Mouse (Mus musculus): Measurements from ENCODE around the gene Dcp1a.

DNA sequence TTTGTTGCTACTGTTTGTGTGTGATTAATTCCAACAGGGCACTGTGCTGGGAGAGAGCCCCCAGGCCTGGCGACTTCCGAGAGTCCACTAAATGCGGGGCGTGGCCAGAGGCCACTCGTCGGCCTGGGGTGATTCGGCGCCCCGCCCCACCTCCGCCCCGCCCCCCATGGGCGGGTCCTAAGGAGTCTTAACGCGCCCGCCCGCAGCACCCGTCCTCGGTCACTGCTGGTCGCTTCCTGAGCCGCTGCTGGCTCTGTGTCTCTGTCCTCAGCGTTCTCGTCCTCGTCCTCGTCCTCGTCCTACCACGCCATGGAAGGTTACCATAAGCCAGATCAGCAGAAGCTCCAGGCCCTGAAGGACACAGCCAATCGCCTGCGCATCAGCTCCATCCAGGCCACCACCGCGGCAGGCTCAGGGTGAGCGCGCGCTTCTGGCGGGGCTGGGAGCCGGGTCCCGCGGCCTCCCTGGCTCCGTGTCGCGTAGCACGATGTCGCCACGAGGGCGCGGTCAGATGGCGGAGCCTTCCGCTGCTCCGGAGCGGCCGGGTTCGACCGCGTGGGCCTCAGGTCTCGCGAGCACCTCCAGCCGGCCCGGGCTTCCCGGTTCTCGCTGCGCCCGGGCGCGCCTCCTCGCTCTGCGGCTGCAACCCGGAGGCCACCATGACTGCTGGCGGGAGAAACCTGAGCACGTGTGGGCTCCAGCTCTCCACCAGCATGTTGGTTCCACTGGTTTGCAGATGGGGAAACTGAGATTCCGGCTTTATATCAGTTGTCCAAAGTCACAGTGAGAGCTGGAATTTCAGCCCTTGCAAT is 69.8 kb downstream of the Dcp1a start:
- no peak for TF ChIP-seq CTCF (IDR thresholded peaks at IDR 0.05; ENCODE audit: control insufficient read depth, insufficient read depth, insufficient read length)
- TF ChIP-seq USF1 (IDR thresholded peaks at IDR 0.05; ENCODE audit: low read depth): no peak
- TF ChIP-seq MYOD1 (IDR thresholded peaks at IDR 0.05; ENCODE audit: control insufficient read depth, insufficient read length, low read depth): no peak
